Mouse (Mus musculus) stomach, embryonic 16.5 days (tissue): ENCODE data around the gene Igsf8. TPM values are rescaled to one million over a fixed set of nuclear protein-coding genes. Genes with fewer than 3 reads are reported as not detected.

Source experiments
- ATAC-seq: fragments of 200-750 bp; cut with Nextera tagmentation; 2 replicates; pipeline ENCODE4 v1.8.0; 2017; ENCODE audit warnings: moderate number of reproducible peaks, moderate TSS enrichment; ENCODE audit not compliant: insufficient read depth, low FRiP score
- H3K27ac ChIP-seq: fragments of 300-500 bp; sonication (generic); 2 replicates; pipeline ENCODE4 v1.5.1; 2014; ENCODE audit warnings: low read length
- H3K27me3 ChIP-seq: fragments of 300-500 bp; sonication (generic); 2 replicates; pipeline ENCODE4 v1.6.1; 2014; ENCODE audit warnings: low read length, control low read depth, mixed read lengths; ENCODE audit not compliant: control insufficient read depth, insufficient read depth
- H3K36me3 ChIP-seq: fragments of 300-500 bp; sonication (generic); 2 replicates; pipeline ENCODE4 v1.6.1; 2014; ENCODE audit warnings: low read length; ENCODE audit not compliant: control insufficient read depth, insufficient read depth
- H3K4me1 ChIP-seq: fragments of 300-500 bp; sonication (generic); 2 replicates; pipeline ENCODE4 v1.6.1; 2014; ENCODE audit warnings: low read length, control low read depth, mixed read lengths; ENCODE audit not compliant: control insufficient read depth, insufficient read depth
- H3K4me2 ChIP-seq: fragments of 300-500 bp; sonication (generic); 2 replicates; pipeline ENCODE4 v1.6.1; 2014; ENCODE audit warnings: low read depth, low read length, mixed read lengths
- H3K4me3 ChIP-seq: fragments of 300-500 bp; sonication (generic); replicated peaks from 2 replicates; pipeline ENCODE4 v1.5.1; 2014; ENCODE audit warnings: mild to moderate bottlenecking, low read length
- H3K9ac ChIP-seq: fragments of 300-500 bp; sonication (generic); 2 replicates; pipeline ENCODE4 v1.6.1; 2014; ENCODE audit warnings: low read length
- H3K9me3 ChIP-seq: fragments of 300-500 bp; sonication (generic); replicated peaks from 2 replicates; pipeline ENCODE4 v1.6.1; 2016; ENCODE audit warnings: low read length, control low read depth; ENCODE audit not compliant: control insufficient read depth
- WGBS: fragments of 180-500 bp; shearing (Covaris S2); extraction: QIAGEN DNeasy Blood & Tissue Kit; methylation state at CpG from one replicate; pipeline ENCODE4 v1.1.7; 2014; 5-methylcytosine and 5-hydroxymethylcytosine counted together
- polyA plus RNA-seq: library from polyadenylated mRNA; unstranded; fragments of >200 nt; fragmentation: Nextera tagmentation; extraction: Ambion mirVana; gene quantifications from 2 replicates; pipeline ENCODE4 v1.2.1, GENCODE M21; 2015

Gene Igsf8
- polyA plus RNA-seq, 1 experiment from 2014 or later, result 27.8 TPM

DNA sequence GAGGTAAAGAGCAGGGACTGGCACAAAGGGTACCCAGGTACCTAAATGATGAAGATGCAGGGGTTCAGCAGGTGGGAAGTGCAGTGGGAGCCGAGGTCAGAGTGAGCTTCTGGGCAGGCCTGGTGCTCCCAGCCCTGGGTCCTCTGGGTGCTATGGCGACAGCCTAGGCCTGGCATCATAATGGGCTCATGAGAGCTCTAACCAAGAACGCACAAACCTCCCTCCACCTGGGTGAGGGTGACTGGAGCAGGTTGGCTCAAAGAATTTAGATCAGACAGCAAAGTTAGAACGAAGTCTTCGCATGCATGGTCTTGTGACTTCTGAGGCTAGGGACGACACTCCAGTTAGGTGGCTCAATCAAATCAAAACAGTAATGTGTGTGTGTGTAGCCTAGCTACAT lies 3.1 kb upstream of the Igsf8 start, which contains the start of gene Atp1a4:
Gene Atp1a4 (minus strand): TSS at position 101 of the 400 bp plus-strand sequence.
- H3K4me2 ChIP-seq, result no peak within 1 kb of the TSS
- H3K36me3 ChIP-seq, result no peaks in the 10 kb centered on the region
- H3K9me3 ChIP-seq, result no peaks in the 10 kb centered on the region
- no peak within 1 kb of the TSS for H3K4me3 ChIP-seq
- no peaks in the 10 kb centered on the region for H3K27me3 ChIP-seq
- no peak for ATAC-seq
- no peak within 1 kb of the TSS for H3K9ac ChIP-seq
- no peaks in the 10 kb centered on the region for H3K4me1 ChIP-seq
- H3K27ac ChIP-seq, result no peak within 1 kb of the TSS
- 91% methylated on average over 6 of the region's 6 CpGs for WGBS

GRCm38 (mm10) chr1:172271208-172271607 lies 9.8 kb downstream of the Igsf8 start:
- H3K9me3 ChIP-seq, result no peaks in the 10 kb centered on the region
- ATAC-seq, result no peak
- 72% methylated on average over 3 of the region's 3 CpGs for WGBS

DNA sequence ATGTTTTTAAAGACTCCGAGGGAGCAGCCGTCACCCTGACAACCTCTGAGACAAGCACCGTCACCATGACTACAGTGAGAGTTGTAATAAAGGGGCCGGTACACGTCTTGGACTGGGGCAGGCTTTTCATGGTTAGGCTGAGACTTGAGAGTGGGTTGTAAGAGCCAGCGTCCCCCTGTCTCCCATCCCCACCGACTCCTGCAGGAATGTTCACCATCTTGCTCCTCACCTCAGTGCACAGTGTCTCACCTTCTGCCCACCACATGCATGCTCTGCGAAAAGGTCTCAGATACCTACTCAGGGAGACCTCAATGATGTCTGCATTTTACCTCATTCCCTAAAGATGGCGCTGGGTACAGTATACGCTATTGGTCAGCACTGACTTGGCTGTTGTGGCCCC lies 10.3 kb downstream of the Igsf8 start:
- Histone ChIP-seq H3K36me3 (no peaks in the 10 kb centered on the region), H3K9me3 (no peaks in the 10 kb centered on the region), H3K27ac (no peak overlapping the region), H3K4me3 (no peak overlapping the region), H3K9ac (no peak overlapping the region), H3K4me2 (no peak overlapping the region), H3K27me3 (no peaks in the 10 kb centered on the region), H3K4me1 (no peaks in the 10 kb centered on the region)
- WGBS, result 69% methylated on average over 10 of the region's 10 CpGs
- ATAC-seq, result no peak

More at GRCm38 (mm10) chr1:172271208-172271607, 9.8 kb downstream of the Igsf8 start:
- no peaks in the 10 kb centered on the region for H3K4me1 ChIP-seq
- no peaks in the 10 kb centered on the region for H3K27me3 ChIP-seq
- H3K4me2 ChIP-seq, result no peak overlapping the region
- no peak overlapping the region for H3K27ac ChIP-seq
- no peak overlapping the region for H3K9ac ChIP-seq
- no peak overlapping the region for H3K4me3 ChIP-seq
- no peaks in the 10 kb centered on the region for H3K36me3 ChIP-seq

- Histone ChIP-seq H3K4me3 (no peak overlapping the region), H3K9ac (no peak overlapping the region), H3K4me1 (no peaks in the 10 kb centered on the region), H3K9me3 (no peaks in the 10 kb centered on the region), H3K36me3 (no peaks in the 10 kb centered on the region), H3K27ac (no peak overlapping the region), H3K4me2 (no peak overlapping the region), H3K27me3 (no peaks in the 10 kb centered on the region)
- 88% methylated on average over 6 of the region's 6 CpGs for whole genome bisulfite sequencing
- ATAC-seq, result no peak
Measured at GRCm38 (mm10) chr1:172273386-172273785, 11.9 kb downstream of the Igsf8 start.

DNA sequence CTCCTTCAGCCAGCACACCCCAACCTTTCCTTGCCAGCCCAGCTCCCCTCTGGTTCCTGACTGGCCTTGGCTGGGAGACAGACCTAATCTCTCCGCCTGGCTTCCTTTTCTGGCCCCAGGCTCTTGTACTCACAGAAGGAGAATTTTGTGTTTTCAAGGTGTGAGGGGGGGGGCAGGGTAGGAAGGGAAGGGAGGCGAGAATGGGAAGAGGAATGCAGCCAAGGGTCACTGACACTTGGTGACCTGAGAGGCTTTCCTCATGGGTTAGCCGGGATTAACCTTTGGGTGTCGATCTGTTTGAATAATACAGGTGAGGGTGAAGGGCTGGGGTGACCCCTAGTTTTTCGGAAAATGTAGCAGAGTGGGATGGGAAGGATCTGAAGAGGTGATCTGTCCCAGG lies 12.7 kb downstream of the Igsf8 start:
- Histone ChIP-seq H3K27me3 (no peaks in the 10 kb centered on the region), H3K36me3 (no peaks in the 10 kb centered on the region), H3K4me3 (no peak overlapping the region), H3K27ac (no peak overlapping the region), H3K4me2 (no peak overlapping the region), H3K9me3 (no peaks in the 10 kb centered on the region), H3K4me1 (no peaks in the 10 kb centered on the region), H3K9ac (no peak overlapping the region)
- WGBS, result 53% methylated on average over 5 of the region's 5 CpGs
- no peak for ATAC-seq

GRCm38 (mm10) chr1:172274547-172274946 lies 13.1 kb downstream of the Igsf8 start:
- H3K4me3 ChIP-seq, result no peak overlapping the region
- H3K9ac ChIP-seq, result no peak overlapping the region
- H3K9me3 ChIP-seq, result no peaks in the 10 kb centered on the region
- 67% methylated on average over 5 of the region's 5 CpGs for WGBS
- no peaks in the 10 kb centered on the region for H3K4me1 ChIP-seq
- no peak for ATAC-seq
- no peak overlapping the region for H3K4me2 ChIP-seq
- H3K27me3 ChIP-seq, result no peaks in the 10 kb centered on the region
- H3K27ac ChIP-seq, result no peak overlapping the region
- H3K36me3 ChIP-seq, result no peaks in the 10 kb centered on the region

DNA sequence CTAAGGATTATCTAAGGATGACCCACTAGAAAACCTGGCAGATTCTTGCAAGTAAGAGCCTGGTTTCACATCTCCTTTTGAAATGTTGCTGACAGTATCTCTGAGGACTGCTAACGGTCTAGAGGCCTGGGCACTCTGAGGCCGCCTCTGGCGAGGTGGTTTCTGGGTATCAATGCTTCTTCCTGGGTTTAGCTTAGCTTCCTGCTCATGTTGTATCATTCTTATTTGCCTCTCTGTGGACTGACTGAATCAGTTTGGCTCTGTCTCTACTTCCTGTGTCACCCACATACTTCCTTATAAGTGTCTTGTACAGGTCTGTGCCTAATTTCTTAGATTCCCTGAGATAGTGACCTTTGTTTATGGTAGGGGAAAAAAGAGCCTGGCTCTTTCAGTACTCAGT lies 15.7 kb downstream of the Igsf8 start:
- ATAC-seq, result no peak
- Histone ChIP-seq H3K4me3 (no peak overlapping the region), H3K9ac (no peak overlapping the region), H3K27ac (no peak overlapping the region), H3K27me3 (no peaks in the 10 kb centered on the region), H3K4me1 (no peaks in the 10 kb centered on the region), H3K4me2 (no peak overlapping the region), H3K36me3 (no peaks in the 10 kb centered on the region), H3K9me3 (no peaks in the 10 kb centered on the region)
- 70% methylated on average over 3 of the region's 3 CpGs for WGBS

DNA sequence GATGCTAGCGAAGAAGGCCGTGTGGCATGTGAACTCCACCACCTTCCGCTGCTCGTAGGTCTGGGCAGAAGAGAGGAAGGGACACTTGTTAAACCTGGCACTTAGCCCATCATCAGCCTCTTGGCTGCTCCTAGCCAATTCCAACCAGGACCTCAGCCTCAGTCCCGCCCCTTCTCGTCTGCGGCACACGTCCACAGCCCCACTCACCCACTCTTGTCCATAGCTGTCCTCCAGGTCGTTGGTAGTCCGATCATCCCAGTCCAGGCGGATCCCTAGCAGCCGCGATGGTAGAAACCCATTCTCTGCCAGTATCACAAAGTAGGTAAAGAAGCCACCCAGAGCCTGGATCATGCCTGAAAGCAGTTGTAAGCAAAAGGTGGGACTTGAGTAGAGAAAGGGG lies 16.9 kb downstream of the Igsf8 start:
- ATAC-seq, result no peak
- no peaks in the 10 kb centered on the region for H3K9me3 ChIP-seq
- 88% methylated on average over 13 of the region's 13 CpGs for WGBS
- no peak overlapping the region for H3K9ac ChIP-seq
- H3K27me3 ChIP-seq, result no peaks in the 10 kb centered on the region
- H3K4me1 ChIP-seq, result no peaks in the 10 kb centered on the region
- H3K4me2 ChIP-seq, result no peak overlapping the region
- no peaks in the 10 kb centered on the region for H3K36me3 ChIP-seq
- H3K27ac ChIP-seq, result no peak overlapping the region
- H3K4me3 ChIP-seq, result no peak overlapping the region

DNA sequence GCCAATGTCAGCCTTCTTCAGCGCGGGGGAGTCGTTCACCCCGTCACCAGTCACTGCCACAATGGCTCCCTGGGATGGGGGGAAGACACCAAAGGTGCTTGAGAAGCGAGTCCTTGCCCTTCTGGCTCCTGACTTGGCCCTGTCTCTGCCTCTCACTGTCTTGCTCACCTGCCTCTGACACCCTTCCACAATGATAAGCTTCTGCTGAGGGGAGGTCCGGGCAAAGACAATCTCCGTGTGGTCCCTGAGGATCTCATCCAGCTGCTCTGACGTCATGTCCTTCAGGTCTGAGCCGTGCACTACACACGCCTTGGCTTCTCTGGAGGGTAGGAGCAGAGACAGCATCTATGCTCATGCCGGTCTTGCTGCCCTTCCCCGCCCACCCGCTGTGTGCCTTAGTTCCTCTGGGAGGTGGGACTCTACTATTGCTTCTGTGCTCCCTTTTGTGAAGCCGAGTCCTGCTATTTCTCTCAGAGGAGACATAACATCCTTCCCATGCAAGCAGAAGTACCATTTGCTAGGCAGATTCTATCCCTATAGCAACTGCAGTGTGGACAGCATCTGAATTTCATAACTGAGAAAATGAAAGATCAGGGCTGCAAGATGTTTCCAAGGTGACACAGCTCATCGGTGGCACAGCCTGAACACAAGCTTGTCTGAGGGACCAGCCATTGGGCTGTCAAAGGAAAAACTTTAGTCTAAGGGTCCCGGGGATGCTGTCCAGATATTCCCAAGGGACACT lies 18.5 kb downstream of the Igsf8 start:
- Histone ChIP-seq H3K27ac (no peak overlapping the region), H3K4me2 (no peak overlapping the region), H3K4me1 (no peaks in the 10 kb centered on the region), H3K27me3 (no peaks in the 10 kb centered on the region), H3K9me3 (no peaks in the 10 kb centered on the region), H3K9ac (no peak overlapping the region), H3K36me3 (no peaks in the 10 kb centered on the region), H3K4me3 (no peak overlapping the region)
- WGBS, result 80% methylated on average over 16 of the region's 16 CpGs
- no peak for ATAC-seq
